Mouse (Mus musculus) midbrain, embryonic 13.5 days (tissue): ENCODE results near the gene Map3k6. TPM values are rescaled to one million over a fixed set of nuclear protein-coding genes. Genes with fewer than 3 reads are reported as not detected.

Experiments used
- ATAC-seq: fragments of 200-750 bp; cut with Nextera tagmentation; 2 replicates; pipeline ENCODE4 v1.8.0; 2017; ENCODE audit warnings: mild to moderate bottlenecking, moderate TSS enrichment, moderate library complexity
- H3K27ac ChIP-seq: fragments of 300-500 bp; sonication (generic); 2 replicates; pipeline ENCODE4 v1.5.1; 2015; ENCODE audit warnings: inconsistent platforms, mild to moderate bottlenecking, moderate library complexity
- H3K27me3 ChIP-seq: fragments of 300-500 bp; sonication (generic); 2 replicates; pipeline ENCODE4 v1.6.1; 2015; ENCODE audit warnings: mild to moderate bottlenecking, inconsistent platforms
- H3K36me3 ChIP-seq: fragments of 300-500 bp; sonication (generic); 2 replicates; pipeline ENCODE4 v1.6.1; 2015; ENCODE audit warnings: mild to moderate bottlenecking, inconsistent platforms
- H3K4me1 ChIP-seq: fragments of 300-500 bp; sonication (generic); replicated peaks from 2 replicates; pipeline ENCODE4 v1.6.1; 2015; ENCODE audit warnings: inconsistent platforms
- H3K4me2 ChIP-seq: fragments of 300-500 bp; sonication (generic); replicated peaks from 2 replicates; pipeline ENCODE4 v1.6.1; 2015; ENCODE audit warnings: moderate library complexity, mild to moderate bottlenecking, inconsistent platforms
- H3K4me3 ChIP-seq: fragments of 300-500 bp; sonication (generic); replicated peaks from 2 replicates; pipeline ENCODE4 v1.5.1; 2015; ENCODE audit warnings: mild to moderate bottlenecking, inconsistent platforms
- H3K9ac ChIP-seq: fragments of 300-500 bp; sonication (generic); replicated peaks from 2 replicates; pipeline ENCODE4 v1.6.1; 2015; ENCODE audit warnings: mild to moderate bottlenecking, inconsistent platforms
- H3K9me3 ChIP-seq: fragments of 300-500 bp; sonication (generic); 2 replicates; pipeline ENCODE4 v1.6.1; 2016; ENCODE audit warnings: mild to moderate bottlenecking, inconsistent platforms
- WGBS: fragments of 180-500 bp; shearing (Covaris S2); methylation state at CpG from one replicate; pipeline ENCODE4 v1.1.7; 2015; 5-methylcytosine and 5-hydroxymethylcytosine counted together
- polyA plus RNA-seq: library from polyadenylated mRNA; unstranded; fragments of >200 nt; fragmentation: Nextera tagmentation; extraction: Ambion mirVana; gene quantifications from 2 replicates; pipeline ENCODE4 v1.2.1, GENCODE M21; 2015

Gene Map3k6
- polyA plus RNA-seq, 1 experiment from 2014 or later = 2.3 TPM

DNA sequence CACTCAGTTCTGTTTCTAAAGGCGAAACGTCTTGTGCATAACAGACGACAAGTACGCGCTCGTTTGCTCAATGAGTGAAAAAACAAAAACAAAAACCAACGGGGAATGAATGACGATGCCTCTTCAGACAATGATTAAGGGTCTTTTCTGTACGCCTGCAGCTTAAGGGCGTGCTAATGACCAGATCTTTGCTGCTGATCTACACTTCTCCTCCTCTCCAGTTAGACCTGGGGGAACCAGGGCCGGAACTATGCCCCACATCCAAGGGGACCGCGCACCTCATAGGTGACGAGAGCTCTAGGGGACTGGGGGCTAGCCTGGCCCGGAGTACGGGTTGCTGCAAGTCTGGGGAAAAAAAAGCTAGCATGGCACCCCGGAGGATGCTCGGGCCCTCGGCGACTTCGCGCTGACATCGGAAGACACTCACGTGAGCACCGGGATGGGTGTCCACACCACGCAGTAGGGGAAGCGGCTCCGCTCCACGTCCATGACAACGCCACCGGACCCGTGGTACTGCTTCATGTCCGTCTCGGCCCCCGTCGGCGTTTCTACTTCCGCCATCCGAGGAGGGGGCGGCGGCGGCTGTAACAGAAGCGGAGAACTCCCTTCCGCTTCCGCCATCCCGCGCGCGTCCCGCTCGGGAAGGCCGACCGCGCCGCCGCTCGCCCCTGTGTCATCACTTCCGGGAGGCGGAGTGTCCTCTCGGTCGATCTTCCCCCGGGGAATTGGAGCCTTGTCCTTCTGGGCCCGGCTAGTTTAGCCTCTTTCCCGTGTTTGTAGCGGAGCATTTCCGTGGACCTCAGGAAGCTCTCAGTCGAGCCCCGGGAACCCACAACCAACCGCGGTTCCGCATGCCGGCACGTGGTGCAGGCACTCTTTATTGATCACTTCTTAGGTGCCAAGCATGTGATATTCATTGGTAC, 36.7 kb downstream of the Map3k6 start, which contains the start of gene Tmem222:
Gene Tmem222, minus strand, starts transcription at position 689 of the 923 bp plus-strand sequence.
- Histone ChIP-seq H3K9me3 (no peaks in the 10 kb centered on the region), H3K27ac (peak within 1 kb of the TSS; percentile 90), H3K9ac (peak within 1 kb of the TSS; percentile 88), H3K4me3 (peak within 1 kb of the TSS; percentile 80), H3K4me2 (peak within 1 kb of the TSS; percentile 73), H3K36me3 (no peaks in the 10 kb centered on the region), H3K27me3 (no peaks in the 10 kb centered on the region), H3K4me1 (peaks cover 38% of the 10 kb centered on the region)
- under 1% methylated on average over 73 of the region's 73 CpGs for WGBS
- ATAC-seq = peak; percentile 93

DNA sequence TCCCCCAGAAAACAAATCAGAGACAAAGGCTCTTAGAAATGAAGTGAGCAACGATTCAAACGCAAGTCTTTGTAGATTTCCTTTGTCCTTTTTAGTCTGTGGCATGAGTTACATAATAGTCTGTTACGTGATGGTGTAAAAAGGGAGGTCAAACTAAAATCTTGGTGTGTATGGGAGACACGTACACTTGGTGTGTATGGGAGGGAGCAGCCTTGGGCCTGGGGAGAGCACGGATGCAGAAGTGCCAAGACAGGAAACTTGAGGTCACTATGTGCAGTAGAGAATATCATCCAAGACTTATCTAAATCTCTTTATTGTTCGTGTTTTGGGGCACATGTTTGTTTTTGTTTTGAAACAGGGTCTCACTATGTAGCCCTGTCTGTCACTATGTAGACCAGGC, 37.4 kb downstream of the Map3k6 start:
- peak; percentile 41; the same call in 1 of the 2 replicates for ATAC-seq
- H3K9me3 ChIP-seq = no peaks in the 10 kb centered on the region
- peak overlapping the region; percentile 73 for H3K4me2 ChIP-seq
- H3K9ac ChIP-seq = peak overlapping the region; percentile 88
- peaks cover 45% of the 10 kb centered on the region for H3K4me1 ChIP-seq
- no peaks in the 10 kb centered on the region for H3K27me3 ChIP-seq
- WGBS = 30% methylated on average over 6 of the region's 6 CpGs
- H3K36me3 ChIP-seq = no peaks in the 10 kb centered on the region
- H3K27ac ChIP-seq = peak overlapping the region; percentile 90
- peak overlapping the region; percentile 80 for H3K4me3 ChIP-seq

DNA sequence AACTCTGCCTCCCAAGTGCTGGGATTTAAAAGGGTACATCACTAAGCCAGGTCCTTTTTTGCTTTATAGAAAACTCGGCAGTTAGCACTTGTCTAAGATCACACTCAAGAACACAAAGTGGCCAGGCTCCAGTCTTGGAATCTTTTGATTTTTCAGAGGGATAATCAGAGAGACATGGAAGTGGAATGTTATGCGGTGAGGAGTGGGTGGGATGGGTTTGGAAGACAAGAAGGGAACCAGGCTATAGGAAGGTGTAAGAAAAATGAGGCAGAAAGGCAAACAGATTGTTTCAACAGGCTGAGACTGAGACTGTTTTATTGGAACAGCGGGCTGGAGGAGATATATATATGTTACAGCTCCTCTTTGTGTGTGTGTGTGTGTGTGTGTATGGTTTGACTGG, 37.9 kb downstream of the Map3k6 start:
- WGBS = 86% methylated on average over 3 of the region's 3 CpGs
- Histone ChIP-seq H3K4me3 (no peak overlapping the region), H3K4me2 (peak overlapping the region; percentile 73), H3K9ac (no peak overlapping the region), H3K9me3 (no peaks in the 10 kb centered on the region), H3K36me3 (no peaks in the 10 kb centered on the region), H3K27me3 (no peaks in the 10 kb centered on the region), H3K27ac (peak overlapping the region; percentile 90), H3K4me1 (peaks cover 46% of the 10 kb centered on the region)
- no peak for ATAC-seq

DNA sequence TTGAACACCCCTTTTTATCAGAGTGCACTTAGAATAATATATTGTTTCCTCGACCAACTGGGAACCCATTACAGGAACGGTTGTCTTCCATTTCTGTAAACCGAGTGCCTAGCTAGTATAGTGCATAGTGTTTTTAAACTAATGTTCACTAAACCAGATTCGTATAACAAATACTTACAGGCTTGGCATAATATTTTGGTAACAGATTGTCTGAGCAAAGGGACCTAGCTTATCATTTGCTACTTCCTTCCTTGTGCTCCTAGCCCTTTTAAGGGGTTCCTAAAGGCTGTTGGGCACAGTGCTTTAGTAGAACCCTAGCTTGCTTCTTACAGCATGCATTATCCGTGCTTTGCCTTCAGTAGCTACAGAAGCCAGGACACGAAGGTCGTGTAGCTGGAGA, 40.9 kb downstream of the Map3k6 start:
- Histone ChIP-seq H3K4me1 (peaks cover 28% of the 10 kb centered on the region), H3K27ac (peak overlapping the region; percentile 63), H3K36me3 (no peaks in the 10 kb centered on the region), H3K4me3 (no peak overlapping the region), H3K9me3 (no peaks in the 10 kb centered on the region), H3K27me3 (no peaks in the 10 kb centered on the region), H3K4me2 (no peak overlapping the region), H3K9ac (no peak overlapping the region)
- WGBS = 49% methylated on average over 7 of the region's 7 CpGs
- no peak for ATAC-seq

DNA sequence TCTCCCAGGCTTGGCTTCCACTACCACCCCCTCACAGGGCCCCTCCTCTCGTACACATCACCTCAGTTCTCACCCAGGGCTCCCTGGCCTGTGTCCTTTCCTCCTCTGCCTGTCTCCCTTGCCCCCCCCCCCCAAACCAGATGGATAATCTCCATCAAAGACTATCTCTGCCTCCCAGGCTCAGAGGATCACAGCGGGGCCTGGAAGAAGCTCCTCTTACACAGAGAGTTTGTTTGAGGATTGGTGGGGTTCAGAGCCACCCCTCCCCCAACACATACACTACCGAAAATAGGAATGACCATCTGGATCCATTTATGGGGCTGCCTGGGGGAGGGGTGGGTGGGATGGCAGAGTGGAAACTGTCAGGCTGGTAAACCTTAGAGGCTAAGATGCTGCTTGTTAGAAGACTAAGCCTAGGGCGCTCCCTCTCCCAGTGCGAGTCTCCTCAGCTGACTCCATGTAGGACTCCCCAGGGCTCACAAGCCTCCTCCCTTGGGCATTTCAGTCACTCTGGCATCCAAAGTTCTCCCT, 41.4 kb downstream of the Map3k6 start:
- 34% methylated on average over 5 of the region's 5 CpGs for WGBS
- Histone ChIP-seq H3K27me3 (no peaks in the 10 kb centered on the region), H3K27ac (peak overlapping the region; percentile 63), H3K4me3 (no peak overlapping the region), H3K4me2 (no peak overlapping the region), H3K36me3 (no peaks in the 10 kb centered on the region), H3K9me3 (no peaks in the 10 kb centered on the region), H3K9ac (no peak overlapping the region), H3K4me1 (peaks cover 25% of the 10 kb centered on the region)
- ATAC-seq = peak; percentile 51; the same call in 1 of the 2 replicates

DNA sequence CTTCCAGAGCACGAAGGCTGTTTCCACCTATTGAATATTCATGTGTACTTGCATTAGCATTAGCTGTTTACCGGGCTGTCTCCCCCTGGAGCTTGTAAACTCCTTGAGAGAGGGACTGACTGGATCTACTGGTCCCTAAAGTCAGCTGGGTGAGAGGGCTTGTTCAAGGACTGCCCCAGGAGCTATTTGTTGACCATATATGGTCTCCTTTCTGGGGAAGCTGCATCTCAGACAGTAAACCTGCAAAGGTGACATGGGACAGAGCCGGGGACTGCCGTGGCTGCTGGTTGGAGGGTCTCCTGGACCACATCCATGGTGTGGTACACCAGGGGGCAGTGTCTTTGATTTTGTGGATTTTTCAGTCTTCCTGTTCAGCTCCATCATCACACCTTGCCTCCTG, 42.0 kb downstream of the Map3k6 start:
- WGBS = 30% methylated on average over 4 of the region's 4 CpGs
- Histone ChIP-seq H3K4me3 (no peak overlapping the region), H3K4me2 (no peak overlapping the region), H3K9ac (no peak overlapping the region), H3K27ac (peak overlapping the region; percentile 63), H3K27me3 (no peaks in the 10 kb centered on the region), H3K9me3 (no peaks in the 10 kb centered on the region), H3K36me3 (no peaks in the 10 kb centered on the region), H3K4me1 (peaks cover 25% of the 10 kb centered on the region)
- no peak for ATAC-seq

DNA sequence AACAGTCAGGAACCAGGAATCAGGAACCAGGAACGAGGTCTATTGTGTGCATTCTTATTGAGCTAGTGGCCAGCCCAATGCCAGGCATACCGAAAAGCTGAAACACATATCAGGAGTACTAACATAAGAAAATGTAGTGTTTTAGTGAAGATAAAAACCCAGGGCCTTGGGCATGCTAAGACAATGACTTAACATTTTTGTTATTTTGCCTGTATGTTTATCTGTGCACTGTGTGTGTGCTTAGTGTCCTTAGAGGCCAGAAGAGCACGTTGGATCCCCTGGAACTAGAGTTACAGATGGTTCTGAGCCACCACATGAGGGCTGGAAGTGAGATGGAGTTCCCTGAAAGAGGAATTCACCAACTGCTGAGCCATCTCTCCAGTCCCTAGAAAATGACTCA, 44.7 kb downstream of the Map3k6 start:
- Histone ChIP-seq H3K9me3 (no peaks in the 10 kb centered on the region), H3K27me3 (no peaks in the 10 kb centered on the region), H3K4me3 (no peak overlapping the region), H3K4me2 (no peak overlapping the region), H3K36me3 (no peaks in the 10 kb centered on the region), H3K27ac (no peak overlapping the region), H3K9ac (no peak overlapping the region), H3K4me1 (peaks cover 21% of the 10 kb centered on the region)
- 77% methylated on average over 3 of the region's 3 CpGs for WGBS
- ATAC-seq = no peak

DNA sequence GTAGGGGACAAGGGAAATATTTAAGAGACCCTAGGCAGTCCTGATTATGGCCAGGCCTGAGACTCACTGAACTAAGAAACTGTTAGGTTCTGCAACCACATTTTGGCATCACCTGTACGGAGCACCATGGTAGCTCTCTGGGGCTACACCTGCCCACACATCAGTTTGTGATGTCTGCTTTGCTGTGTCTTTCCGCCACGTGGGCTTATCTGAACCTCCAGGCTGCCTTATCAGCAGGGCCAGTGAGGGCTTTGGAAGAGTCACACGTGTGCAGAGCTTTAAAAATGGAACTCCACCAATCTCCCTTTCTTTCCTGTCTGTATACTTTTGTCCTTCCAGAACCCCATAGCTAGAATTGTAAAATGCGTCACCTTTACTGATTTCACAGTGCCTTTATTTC, 45.3 kb downstream of the Map3k6 start:
- no peaks in the 10 kb centered on the region for H3K36me3 ChIP-seq
- 81% methylated on average over 5 of the region's 5 CpGs for WGBS

DNA sequence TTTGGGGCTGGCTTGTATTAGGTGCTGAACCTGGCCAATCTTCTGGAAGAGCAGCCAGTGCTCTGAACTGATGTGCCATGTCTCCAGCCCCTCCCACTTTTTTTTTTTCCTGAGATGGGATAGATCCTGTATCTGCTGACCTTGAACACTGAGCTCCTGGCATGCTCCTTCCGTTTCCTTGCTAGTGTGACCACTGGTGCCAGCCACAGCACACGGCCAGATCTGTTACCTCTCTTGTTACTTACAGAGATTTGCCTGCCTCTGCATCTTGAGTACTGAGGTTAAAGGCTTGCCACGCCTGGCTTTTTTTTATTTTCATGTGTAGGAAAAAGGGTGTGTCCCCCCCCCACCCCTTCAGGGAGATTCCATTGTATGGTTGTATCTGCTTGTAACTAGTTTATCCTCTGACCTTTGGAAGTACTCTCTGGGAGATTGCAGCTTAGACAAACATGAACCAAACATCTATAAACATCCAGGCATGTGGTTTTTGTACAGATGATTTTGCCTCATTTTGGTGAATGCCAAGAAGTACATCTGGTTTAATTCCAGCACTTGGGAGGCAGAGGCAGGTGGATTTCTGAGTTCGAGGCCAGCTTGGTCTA, 46.0 kb downstream of the Map3k6 start:
- no peak overlapping the region for H3K27ac ChIP-seq
- ATAC-seq = no peak

More for the DNA sequence above, 45.3 kb downstream of the Map3k6 start:
- H3K4me2 ChIP-seq = no peak overlapping the region
- H3K27me3 ChIP-seq = no peaks in the 10 kb centered on the region
- no peak for ATAC-seq
- H3K27ac ChIP-seq = no peak overlapping the region
- no peak overlapping the region for H3K9ac ChIP-seq
- H3K9me3 ChIP-seq = no peaks in the 10 kb centered on the region
- no peak overlapping the region for H3K4me3 ChIP-seq
- peaks cover 19% of the 10 kb centered on the region for H3K4me1 ChIP-seq

DNA sequence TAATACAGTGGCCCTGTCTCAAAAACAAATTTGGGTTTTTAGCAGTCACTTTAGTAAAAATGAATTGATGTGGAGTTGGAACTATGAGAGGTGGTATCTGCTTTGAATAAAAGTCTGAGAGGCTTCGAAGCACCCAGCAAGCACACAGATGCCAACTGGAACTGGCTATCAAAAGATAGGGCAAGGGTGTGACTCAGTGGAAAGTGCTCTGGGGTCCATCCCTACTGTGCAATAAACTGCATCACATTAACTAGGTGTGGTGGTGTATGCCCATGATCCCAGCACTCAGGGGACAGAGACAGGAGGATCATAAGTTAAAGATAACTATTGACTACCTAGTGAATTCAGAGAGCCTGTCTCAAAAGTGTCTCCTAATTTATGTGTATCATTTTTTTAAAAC, 50.6 kb downstream of the Map3k6 start:
- Histone ChIP-seq H3K27me3 (peaks cover 6% of the 10 kb centered on the region; the same call in 1 of the 2 replicates), H3K27ac (no peak overlapping the region), H3K4me1 (peaks cover 24% of the 10 kb centered on the region), H3K4me2 (no peak overlapping the region), H3K4me3 (no peak overlapping the region), H3K9ac (no peak overlapping the region), H3K9me3 (no peaks in the 10 kb centered on the region), H3K36me3 (peaks cover 26% of the 10 kb centered on the region)
- no peak for ATAC-seq
- WGBS = 97% methylated on average over 1 of the region's 1 CpGs

More for the DNA sequence above, 46.0 kb downstream of the Map3k6 start:
- H3K9me3 ChIP-seq = no peaks in the 10 kb centered on the region
- H3K36me3 ChIP-seq = no peaks in the 10 kb centered on the region
- H3K4me1 ChIP-seq = peaks cover 16% of the 10 kb centered on the region
- 89% methylated on average over 4 of the region's 4 CpGs for WGBS
- no peak overlapping the region for H3K9ac ChIP-seq
- H3K27me3 ChIP-seq = no peaks in the 10 kb centered on the region
- no peak overlapping the region for H3K4me3 ChIP-seq
- no peak overlapping the region for H3K4me2 ChIP-seq

DNA sequence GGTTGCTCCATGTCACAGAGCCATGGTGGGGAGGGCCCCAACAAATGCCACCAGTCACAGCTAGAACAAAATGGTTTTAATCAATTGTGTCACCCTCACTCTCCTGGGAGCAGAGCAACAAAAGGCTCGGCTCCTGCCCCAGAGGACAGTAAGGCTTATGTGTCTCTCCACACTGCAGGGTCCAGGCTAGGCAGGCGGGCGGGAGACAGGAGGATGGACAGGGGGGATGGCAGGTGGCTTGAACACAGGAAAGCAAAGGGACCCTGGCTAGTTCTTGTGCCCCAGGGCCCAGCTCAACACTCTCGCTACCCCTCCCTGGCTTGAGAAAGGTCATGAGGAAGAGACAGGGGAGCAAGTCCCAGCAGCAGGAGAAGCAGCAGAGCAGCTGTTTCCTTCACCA, 51.8 kb downstream of the Map3k6 start:
- WGBS = 54% methylated on average over 4 of the region's 4 CpGs
- 0 out of 2 replicates have a peak, but pooled peaks have one; percentile 51 for ATAC-seq
- Histone ChIP-seq H3K27me3 (peaks cover 6% of the 10 kb centered on the region; the same call in 1 of the 2 replicates), H3K27ac (peak overlapping the region; percentile 52), H3K9ac (no peak overlapping the region; the same call in 1 of the 2 replicates), H3K4me2 (no peak overlapping the region), H3K4me3 (no peak overlapping the region), H3K36me3 (peaks cover 38% of the 10 kb centered on the region), H3K4me1 (peaks cover 27% of the 10 kb centered on the region), H3K9me3 (no peaks in the 10 kb centered on the region)
